Mouse (Mus musculus): ENCODE measurements at regions not wholly inside any gene's neighbourhood (a gene's known extent, or its start where the extent isn't known, plus 50 kb on each side); places are given as distances from the start of the nearest gene placed in this dataset.

DNA sequence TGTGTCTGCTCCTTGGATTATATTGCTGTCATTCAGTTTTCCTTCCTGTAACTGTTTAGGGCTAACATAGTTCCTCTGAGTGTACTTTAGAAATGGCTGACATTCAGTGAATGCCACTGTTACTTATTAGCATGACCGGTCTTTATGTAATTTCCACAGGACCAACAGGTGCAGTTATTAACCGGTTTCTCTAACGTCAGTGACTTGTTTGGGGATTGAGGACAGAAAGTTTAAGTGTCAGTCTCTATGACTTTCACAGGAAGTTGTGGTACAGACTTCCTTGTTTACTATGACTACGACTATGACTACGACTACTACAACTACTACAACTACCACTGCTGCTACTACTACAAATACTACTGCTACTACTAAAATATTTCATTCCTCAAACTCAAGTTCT, 170.4 kb upstream of the Ptger4 start:
- Histone ChIP-seq H3K4me1 (no peaks in the 10 kb centered on the region), H3K4me2 (no peak overlapping the region), H3K27ac (replicated peaks) (no peak overlapping the region), H3K36me3 (no peaks in the 10 kb centered on the region), H3K27me3 (replicated peaks) (no peaks in the 10 kb centered on the region), H3K9ac (replicated peaks) (no peak overlapping the region), H3K4me3 (replicated peaks) (no peak overlapping the region), H3K9me3 (replicated peaks) (no peaks in the 10 kb centered on the region)
- ATAC-seq (ENCODE audit: low FRiP score), result no peak
- WGBS, result 91% methylated on average over 5 of the region's 5 CpGs

DNA sequence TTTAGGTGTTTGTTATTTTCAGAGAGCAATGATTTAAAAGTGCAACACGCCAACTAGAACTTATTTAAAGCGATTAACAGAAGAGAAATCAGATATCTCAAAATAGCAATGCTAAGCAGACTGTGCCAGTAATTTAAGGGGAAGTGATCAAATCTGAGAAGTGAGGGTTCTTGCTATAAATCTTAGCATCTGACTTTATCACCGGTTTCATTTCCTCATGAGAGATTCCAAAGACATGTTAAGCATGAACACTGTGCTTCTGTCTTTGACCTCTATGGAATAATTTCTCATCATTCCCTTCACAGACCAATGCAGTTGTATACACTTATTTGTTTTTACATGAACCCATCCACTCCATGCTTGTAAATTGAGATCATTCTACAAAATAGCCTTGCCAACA, 172.0 kb upstream of the Ptger4 start:
- H3K9ac ChIP-seq (replicated peaks), result no peak overlapping the region
- H3K9me3 ChIP-seq (replicated peaks), result no peaks in the 10 kb centered on the region
- H3K27me3 ChIP-seq (replicated peaks), result no peaks in the 10 kb centered on the region
- H3K27ac ChIP-seq (replicated peaks), result no peak overlapping the region
- H3K4me3 ChIP-seq (replicated peaks), result no peak overlapping the region
- ATAC-seq (ENCODE audit: low FRiP score), result no peak
- no peaks in the 10 kb centered on the region for H3K4me1 ChIP-seq
- H3K4me2 ChIP-seq, result no peak overlapping the region
- no peaks in the 10 kb centered on the region for H3K36me3 ChIP-seq
- 89% methylated on average over 3 of the region's 3 CpGs for WGBS

DNA sequence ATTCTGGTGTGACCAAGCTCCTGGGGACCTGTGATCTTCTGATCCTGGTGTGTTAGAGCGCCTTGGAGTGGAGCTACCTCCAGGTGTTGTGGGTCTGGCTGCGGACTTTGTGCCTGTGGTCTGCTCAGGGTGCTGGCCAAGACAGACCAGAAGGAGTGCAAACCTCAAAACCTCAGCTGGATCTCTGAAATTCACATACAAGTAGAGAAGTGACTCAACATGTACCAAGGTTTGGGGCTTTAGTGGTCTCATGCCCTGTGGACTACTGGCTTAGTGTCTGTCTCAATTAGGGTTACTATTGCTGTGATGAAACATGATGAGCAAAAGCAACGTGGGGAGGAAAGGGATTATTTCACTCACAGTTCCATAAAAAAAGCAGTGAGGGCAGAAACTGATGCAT, 182.7 kb upstream of the Ptger4 start:
- Histone ChIP-seq H3K27ac (replicated peaks) (no peak overlapping the region), H3K27me3 (replicated peaks) (no peaks in the 10 kb centered on the region), H3K9ac (replicated peaks) (no peak overlapping the region), H3K9me3 (replicated peaks) (no peaks in the 10 kb centered on the region), H3K4me1 (no peaks in the 10 kb centered on the region), H3K36me3 (no peaks in the 10 kb centered on the region), H3K4me2 (no peak overlapping the region), H3K4me3 (replicated peaks) (no peak overlapping the region)
- ATAC-seq (ENCODE audit: low FRiP score), result no peak
- 92% methylated on average over 3 of the region's 3 CpGs for WGBS

DNA sequence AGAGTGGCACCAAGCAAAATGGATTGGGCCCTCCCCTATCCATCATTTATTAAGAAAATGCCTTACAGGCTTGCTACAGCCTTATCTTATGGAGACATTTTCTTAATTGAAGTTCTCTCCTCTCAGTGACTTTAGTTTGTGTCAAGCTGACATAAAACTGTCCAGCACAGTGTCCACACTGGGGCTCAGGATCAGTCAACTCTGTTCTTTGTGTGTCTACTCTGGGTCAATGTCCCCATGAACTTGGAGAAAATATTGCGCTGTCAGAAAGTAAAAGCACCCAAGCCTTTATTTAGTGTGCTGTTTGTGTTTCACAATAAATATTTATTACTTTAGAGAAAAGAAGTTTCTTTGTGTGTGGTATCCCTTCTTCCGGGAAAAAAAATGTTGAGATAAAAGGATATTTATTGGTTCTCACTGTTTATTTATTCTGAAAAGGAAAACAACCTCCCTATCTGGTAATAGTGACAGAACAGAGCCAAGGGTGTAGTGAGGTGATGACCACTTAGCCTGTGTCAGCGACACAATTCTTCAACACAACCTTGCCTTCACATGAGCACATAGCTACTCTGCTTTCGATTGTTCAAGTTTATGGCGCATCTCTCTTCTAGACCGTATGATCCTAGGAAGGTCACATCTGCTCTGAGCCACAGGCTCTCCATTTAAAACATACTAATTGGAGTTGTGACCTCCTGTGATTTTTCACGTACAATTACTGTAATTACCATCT, 183.5 kb upstream of the Ptger4 start:
- Histone ChIP-seq H3K4me1 (no peaks in the 10 kb centered on the region), H3K9ac (replicated peaks) (no peak overlapping the region), H3K36me3 (no peaks in the 10 kb centered on the region), H3K4me3 (replicated peaks) (no peak overlapping the region), H3K27ac (replicated peaks) (no peak overlapping the region), H3K4me2 (no peak overlapping the region), H3K27me3 (replicated peaks) (no peaks in the 10 kb centered on the region), H3K9me3 (replicated peaks) (no peaks in the 10 kb centered on the region)
- whole genome bisulfite sequencing, result 91% methylated on average over 7 of the region's 7 CpGs
- no peak for ATAC-seq (ENCODE audit: low FRiP score)

- WGBS, result 87% methylated on average over 2 of the region's 2 CpGs
- H3K36me3 ChIP-seq, result no peaks in the 10 kb centered on the region
- H3K9ac ChIP-seq (replicated peaks), result no peak overlapping the region
- H3K4me3 ChIP-seq (replicated peaks), result no peak overlapping the region
- H3K27me3 ChIP-seq (replicated peaks), result no peaks in the 10 kb centered on the region
- no peaks in the 10 kb centered on the region for H3K9me3 ChIP-seq (replicated peaks)
- H3K4me1 ChIP-seq, result no peaks in the 10 kb centered on the region
- no peak for ATAC-seq (ENCODE audit: low FRiP score)
- H3K27ac ChIP-seq (replicated peaks), result no peak overlapping the region
- no peak overlapping the region for H3K4me2 ChIP-seq
Observed at GRCm38 (mm10) chr15:5432018-5432417, 188.0 kb upstream of the Ptger4 start.

- Histone ChIP-seq H3K4me1 (no peaks in the 10 kb centered on the region), H3K36me3 (no peaks in the 10 kb centered on the region), H3K4me2 (no peak overlapping the region), H3K27me3 (replicated peaks) (no peaks in the 10 kb centered on the region), H3K4me3 (replicated peaks) (no peak overlapping the region), H3K9ac (replicated peaks) (no peak overlapping the region), H3K27ac (replicated peaks) (no peak overlapping the region), H3K9me3 (replicated peaks) (no peaks in the 10 kb centered on the region)
- ATAC-seq (ENCODE audit: low FRiP score), result no peak
- 88% methylated on average over 1 of the region's 1 CpGs for WGBS
Observed at GRCm38 (mm10) chr15:5437020-5437419, 193.0 kb upstream of the Ptger4 start.

DNA sequence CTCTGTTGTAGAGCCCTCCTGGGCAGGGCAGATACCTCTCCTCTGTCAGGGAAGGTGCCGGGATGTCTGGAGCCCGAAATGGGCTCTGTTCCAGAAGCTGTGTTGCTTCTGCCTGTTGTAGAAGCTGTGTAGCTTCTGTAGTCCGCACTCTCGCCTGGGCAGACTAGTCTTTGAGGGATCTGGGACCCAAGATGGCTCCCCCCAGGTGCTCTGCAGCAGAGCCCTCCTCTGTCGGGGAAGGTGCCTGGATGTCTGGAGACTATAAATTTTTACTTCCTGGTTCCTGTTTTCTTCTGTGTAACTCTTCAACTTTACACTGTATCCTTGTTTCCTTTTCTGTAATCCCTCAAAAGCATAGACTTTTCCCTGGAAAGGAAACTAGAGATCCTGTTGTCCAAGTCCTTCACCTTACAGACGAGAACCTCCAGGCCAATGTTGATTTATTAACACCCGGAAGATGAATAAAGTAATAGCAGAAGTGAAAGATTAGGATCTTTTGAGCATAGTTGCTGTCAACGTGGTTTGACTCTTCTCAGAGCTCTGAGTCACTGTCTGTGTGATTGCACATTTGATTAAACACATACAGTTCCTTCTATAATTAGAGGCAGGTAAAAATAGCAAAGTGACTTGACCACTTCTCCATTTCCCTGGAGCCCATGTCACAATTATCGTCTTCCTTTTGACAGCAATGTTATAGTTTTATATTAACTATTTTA, 202.2 kb upstream of the Ptger4 start:
- Histone ChIP-seq H3K36me3 (no peaks in the 10 kb centered on the region), H3K27ac (replicated peaks) (no peak overlapping the region), H3K9me3 (replicated peaks) (no peaks in the 10 kb centered on the region), H3K4me2 (no peak overlapping the region), H3K4me3 (replicated peaks) (no peak overlapping the region), H3K9ac (replicated peaks) (no peak overlapping the region), H3K4me1 (no peaks in the 10 kb centered on the region), H3K27me3 (replicated peaks) (no peaks in the 10 kb centered on the region)
- no peak for ATAC-seq (ENCODE audit: low FRiP score)
- WGBS, result 81% methylated on average over 9 of the region's 9 CpGs

DNA sequence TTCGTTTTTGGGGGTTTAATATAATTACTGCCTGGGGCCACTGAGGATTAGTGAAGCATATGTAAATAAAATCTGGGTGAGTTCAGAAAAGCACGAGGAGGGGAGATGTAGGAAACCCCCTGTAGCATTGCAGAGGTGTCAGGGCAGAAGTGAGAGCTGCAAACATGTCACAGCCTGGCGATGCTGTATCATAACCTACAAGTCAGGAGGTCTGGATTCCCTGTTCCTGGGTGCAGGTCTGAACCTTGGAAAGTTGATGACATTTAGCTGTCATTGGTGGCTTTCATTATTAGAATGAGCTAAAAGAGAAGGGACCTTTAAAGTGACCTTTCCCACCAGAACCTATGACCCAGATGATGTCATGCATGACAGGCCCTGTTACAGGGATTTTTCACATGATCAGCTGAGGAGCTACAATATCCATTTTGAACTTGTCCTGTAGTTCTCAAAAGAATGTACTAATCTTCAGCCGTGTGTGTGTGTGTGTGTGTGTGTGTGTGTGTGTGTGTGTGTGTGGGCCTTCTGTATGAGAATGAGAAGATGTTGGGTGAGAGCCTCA, 202.8 kb upstream of the Ptger4 start:
- Histone ChIP-seq H3K4me3 (replicated peaks) (no peak overlapping the region), H3K4me2 (no peak overlapping the region), H3K9me3 (replicated peaks) (no peaks in the 10 kb centered on the region), H3K36me3 (no peaks in the 10 kb centered on the region), H3K27ac (replicated peaks) (no peak overlapping the region), H3K4me1 (no peaks in the 10 kb centered on the region), H3K27me3 (replicated peaks) (no peaks in the 10 kb centered on the region), H3K9ac (replicated peaks) (no peak overlapping the region)
- no peak for ATAC-seq (ENCODE audit: low FRiP score)
- 69% methylated on average over 4 of the region's 4 CpGs for WGBS

DNA sequence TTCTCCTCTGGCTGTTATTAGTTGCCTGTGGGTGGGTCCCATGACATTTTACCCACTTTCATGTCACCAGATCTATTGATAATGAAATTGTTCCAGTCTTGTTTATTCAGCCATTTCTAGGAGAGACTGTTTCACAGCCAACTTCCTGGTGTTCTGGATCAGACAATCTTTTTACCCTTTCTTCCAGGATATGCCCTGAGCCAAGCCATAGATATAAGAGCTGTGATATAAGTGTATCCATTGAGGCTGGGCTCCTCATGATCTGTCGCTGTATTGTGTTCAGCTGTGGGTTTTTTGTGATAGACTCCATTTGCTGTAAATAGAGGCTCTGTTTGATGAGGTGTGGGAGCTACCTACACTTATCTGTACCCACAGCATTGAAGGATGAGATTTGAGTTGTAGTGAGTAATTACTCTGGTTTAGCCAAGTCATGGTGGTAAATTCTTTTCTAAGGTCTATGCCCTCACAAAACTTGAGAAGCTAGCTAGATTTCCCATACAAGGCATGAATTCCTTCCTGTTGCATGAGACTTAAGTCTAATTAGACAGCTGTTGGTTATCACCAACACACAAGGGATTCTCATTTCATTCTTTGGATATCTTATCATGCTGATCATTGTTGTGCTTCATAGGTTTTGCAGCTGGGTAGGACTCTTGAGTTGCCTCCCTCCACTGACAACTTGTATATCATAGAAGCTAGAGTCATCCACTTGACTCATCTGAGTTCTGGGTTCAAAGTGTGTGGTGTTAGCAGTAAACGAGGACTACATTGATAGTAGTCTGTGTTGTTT, 203.9 kb upstream of the Ptger4 start:
- no peak overlapping the region for H3K27ac ChIP-seq (replicated peaks)
- H3K9me3 ChIP-seq (replicated peaks), result no peaks in the 10 kb centered on the region
- no peaks in the 10 kb centered on the region for H3K27me3 ChIP-seq (replicated peaks)
- WGBS, result 95% methylated on average over 2 of the region's 2 CpGs
- no peak overlapping the region for H3K4me3 ChIP-seq (replicated peaks)
- H3K36me3 ChIP-seq, result no peaks in the 10 kb centered on the region
- H3K4me1 ChIP-seq, result no peaks in the 10 kb centered on the region
- H3K4me2 ChIP-seq, result no peak overlapping the region
- no peak for ATAC-seq (ENCODE audit: low FRiP score)
- H3K9ac ChIP-seq (replicated peaks), result no peak overlapping the region

DNA sequence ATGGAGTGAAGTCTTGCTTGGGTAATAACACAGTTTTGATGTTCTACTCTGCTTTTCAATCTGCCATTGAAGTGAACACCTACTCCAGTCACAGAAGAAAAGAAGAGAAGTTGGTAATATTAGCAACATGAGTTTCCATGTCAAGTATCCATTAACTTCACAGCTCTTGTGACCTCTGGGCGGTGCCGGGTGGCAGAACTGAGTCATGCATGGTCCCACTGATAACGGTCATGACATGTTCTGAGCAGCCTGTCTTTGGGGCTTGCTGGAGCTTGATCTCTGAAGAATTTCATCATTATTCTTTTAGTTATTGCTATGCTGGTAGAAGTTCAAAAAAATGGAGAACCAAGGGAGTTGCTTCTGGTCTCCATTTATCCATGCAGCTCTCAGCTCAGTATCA, 215.1 kb upstream of the Ptger4 start:
- no peaks in the 10 kb centered on the region for H3K36me3 ChIP-seq
- H3K4me3 ChIP-seq (replicated peaks), result no peak overlapping the region
- H3K9ac ChIP-seq (replicated peaks), result no peak overlapping the region
- H3K27ac ChIP-seq (replicated peaks), result no peak overlapping the region
- no peaks in the 10 kb centered on the region for H3K9me3 ChIP-seq (replicated peaks)
- H3K4me2 ChIP-seq, result no peak overlapping the region
- 97% methylated on average over 3 of the region's 3 CpGs for WGBS
- H3K27me3 ChIP-seq (replicated peaks), result no peaks in the 10 kb centered on the region
- ATAC-seq (ENCODE audit: low FRiP score), result no peak
- no peaks in the 10 kb centered on the region for H3K4me1 ChIP-seq

- no peak for ATAC-seq (ENCODE audit: low FRiP score)
- Histone ChIP-seq H3K4me2 (no peak overlapping the region), H3K9ac (replicated peaks) (no peak overlapping the region), H3K9me3 (replicated peaks) (no peaks in the 10 kb centered on the region), H3K36me3 (no peaks in the 10 kb centered on the region), H3K27ac (replicated peaks) (no peak overlapping the region), H3K4me1 (no peaks in the 10 kb centered on the region), H3K27me3 (replicated peaks) (no peaks in the 10 kb centered on the region), H3K4me3 (replicated peaks) (no peak overlapping the region)
- WGBS, result 91% methylated on average over 4 of the region's 4 CpGs
Observed at GRCm38 (mm10) chr15:5459580-5459979, 215.6 kb upstream of the Ptger4 start.

DNA sequence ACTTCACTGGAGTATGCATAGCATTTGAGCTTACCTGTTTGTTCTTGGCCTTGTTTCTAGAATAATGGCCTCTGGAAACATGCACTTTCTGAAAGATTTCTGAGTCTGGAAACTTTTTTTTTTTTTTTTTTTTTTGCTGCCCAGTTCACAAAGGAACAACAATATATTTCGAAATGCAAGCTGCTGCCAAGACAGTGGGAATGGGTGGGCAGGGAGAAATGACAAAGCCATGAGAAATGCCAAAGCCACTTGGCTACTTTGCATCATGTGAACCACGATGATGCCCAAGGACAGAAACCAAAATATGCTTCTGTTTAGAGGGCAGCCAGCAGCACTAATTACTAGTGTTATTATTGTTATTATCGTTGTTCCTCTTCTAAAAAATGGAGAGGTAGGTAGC, 218.7 kb upstream of the Ptger4 start:
- ATAC-seq (ENCODE audit: low FRiP score), result no peak
- no peaks in the 10 kb centered on the region for H3K27me3 ChIP-seq (replicated peaks)
- no peaks in the 10 kb centered on the region for H3K4me1 ChIP-seq
- H3K27ac ChIP-seq (replicated peaks), result no peak overlapping the region
- no peaks in the 10 kb centered on the region for H3K36me3 ChIP-seq
- H3K4me2 ChIP-seq, result no peak overlapping the region
- H3K4me3 ChIP-seq (replicated peaks), result no peak overlapping the region
- WGBS, result 87% methylated on average over 3 of the region's 3 CpGs
- no peaks in the 10 kb centered on the region for H3K9me3 ChIP-seq (replicated peaks)
- no peak overlapping the region for H3K9ac ChIP-seq (replicated peaks)

Measured in neural tube, embryonic 15.5 days (tissue).